Mouse (Mus musculus): ENCODE measurements around the gene Ssmem1. TPM values are rescaled to one million over a fixed set of nuclear protein-coding genes. Genes with fewer than 3 reads are reported as not detected.

The Ssmem1 gene
- polyA plus RNA-seq (2014; fragmentation: Nextera tagmentation; extraction: Ambion mirVana), result 0.19 TPM in 1 of 2 replicates, not detected in the other

- Histone ChIP-seq H3K27me3 (ENCODE audit: control insufficient read depth, insufficient read depth, low read length) (no peaks in the 10 kb centered on the region), H3K9ac (peak within 1 kb of the TSS; percentile 73), H3K4me2 (replicated peaks) (peak within 1 kb of the TSS; percentile 84), H3K36me3 (replicated peaks; ENCODE audit: control insufficient read depth, insufficient read depth) (peaks cover 11% of the 10 kb centered on the region; the same call in 1 of the 2 replicates), H3K9me3 (ENCODE audit: control insufficient read depth, low read length) (no peaks in the 10 kb centered on the region), H3K4me3 (replicated peaks; ENCODE audit: low read length) (peak within 1 kb of the TSS; percentile 62), H3K4me1 (replicated peaks; ENCODE audit: control insufficient read depth, insufficient read depth, low read length) (peaks cover 10% of the 10 kb centered on the region), H3K27ac (peak within 1 kb of the TSS; percentile 95)
- DNase-seq (ENCODE audit: low spot score) (peak; percentile 99), ATAC-seq (ENCODE audit: low FRiP score) (peak; percentile 99)
- under 1% methylated on average over 37 of the region's 37 CpGs for WGBS
Observed at GRCm38 (mm10) chr6:30509265-30510239, at the start of gene Ssmem1, which contains the start of gene Tmem209. Ssmem1 (plus strand) TSS chr6:30509849. Tmem209 (minus strand) TSS chr6:30509783.

- H3K27me3 ChIP-seq (ENCODE audit: control insufficient read depth, insufficient read depth, low read length), result no peaks in the 10 kb centered on the region
- H3K27ac ChIP-seq, result peak overlapping the region; percentile 97
- peak overlapping the region; percentile 68 for H3K9ac ChIP-seq
- H3K4me3 ChIP-seq (replicated peaks; ENCODE audit: low read length), result no peak overlapping the region
- peak; percentile 93 for ATAC-seq (ENCODE audit: low FRiP score)
- H3K9me3 ChIP-seq (ENCODE audit: control insufficient read depth, low read length), result no peaks in the 10 kb centered on the region
- DNase-seq (ENCODE audit: low spot score), result peak; percentile 91
- 13% methylated on average over 18 of the region's 19 CpGs for WGBS
- H3K4me2 ChIP-seq (replicated peaks), result peak overlapping the region; percentile 58
- no peaks in the 10 kb centered on the region for H3K36me3 ChIP-seq (replicated peaks; ENCODE audit: control insufficient read depth, insufficient read depth)
- H3K4me1 ChIP-seq (replicated peaks; ENCODE audit: control insufficient read depth, insufficient read depth, low read length), result peaks cover 40% of the 10 kb centered on the region
Observed at GRCm38 (mm10) chr6:30460750-30461446, 48.8 kb upstream of the Ssmem1 start.

- H3K4me2 ChIP-seq (replicated peaks), result no peak overlapping the region
- no peaks in the 10 kb centered on the region for H3K36me3 ChIP-seq (replicated peaks; ENCODE audit: control insufficient read depth, insufficient read depth)
- no peaks in the 10 kb centered on the region for H3K27me3 ChIP-seq (ENCODE audit: control insufficient read depth, insufficient read depth, low read length)
- H3K4me1 ChIP-seq (replicated peaks; ENCODE audit: control insufficient read depth, insufficient read depth, low read length), result peaks cover 40% of the 10 kb centered on the region
- peak overlapping the region; percentile 97 for H3K27ac ChIP-seq
- ATAC-seq (ENCODE audit: low FRiP score), result no peak
- no peak for DNase-seq (ENCODE audit: low spot score)
- no peak overlapping the region for H3K9ac ChIP-seq
- no peaks in the 10 kb centered on the region for H3K9me3 ChIP-seq (ENCODE audit: control insufficient read depth, low read length)
- 89% methylated on average over 13 of the region's 13 CpGs for WGBS
- no peak overlapping the region for H3K4me3 ChIP-seq (replicated peaks; ENCODE audit: low read length)
Observed at GRCm38 (mm10) chr6:30461755-30462344, 47.8 kb upstream of the Ssmem1 start.

DNA sequence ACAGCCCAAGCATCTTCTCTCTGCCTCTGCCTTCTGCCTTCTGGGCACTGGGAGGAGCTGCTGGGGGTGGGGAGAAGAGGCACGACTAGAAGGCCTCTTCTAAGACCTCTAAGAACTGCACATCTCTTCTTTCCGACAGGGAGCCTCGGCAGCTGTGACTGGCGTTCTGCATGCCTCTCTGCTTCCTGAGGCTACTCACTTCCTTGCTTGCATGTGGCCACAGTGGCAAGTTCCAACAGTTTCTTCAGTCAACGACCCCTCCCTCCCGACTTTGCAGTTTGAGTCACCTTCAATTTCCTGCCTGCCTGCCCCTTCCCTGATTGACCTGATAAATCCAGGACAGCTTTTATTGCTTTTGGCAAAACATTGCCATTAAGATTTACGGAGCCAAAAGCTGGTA lies 46.8 kb upstream of the Ssmem1 start:
- WGBS, result 37% methylated on average over 7 of the region's 7 CpGs
- H3K27me3 ChIP-seq (ENCODE audit: control insufficient read depth, insufficient read depth, low read length), result no peaks in the 10 kb centered on the region
- no peak overlapping the region for H3K4me2 ChIP-seq (replicated peaks)
- H3K4me3 ChIP-seq (replicated peaks; ENCODE audit: low read length), result no peak overlapping the region
- DNase-seq (ENCODE audit: low spot score), result no peak
- H3K4me1 ChIP-seq (replicated peaks; ENCODE audit: control insufficient read depth, insufficient read depth, low read length), result peaks cover 40% of the 10 kb centered on the region
- H3K36me3 ChIP-seq (replicated peaks; ENCODE audit: control insufficient read depth, insufficient read depth), result no peaks in the 10 kb centered on the region
- H3K9me3 ChIP-seq (ENCODE audit: control insufficient read depth, low read length), result no peaks in the 10 kb centered on the region
- no peak for ATAC-seq (ENCODE audit: low FRiP score)
- H3K27ac ChIP-seq, result peak overlapping the region; percentile 62
- H3K9ac ChIP-seq, result 0 out of 2 replicates have a peak overlapping the region, but pooled peaks have one; percentile 16

GRCm38 (mm10) chr6:30465586-30465985 lies 44.1 kb upstream of the Ssmem1 start:
- Histone ChIP-seq H3K4me3 (replicated peaks; ENCODE audit: low read length) (no peak overlapping the region), H3K4me2 (replicated peaks) (no peak overlapping the region), H3K9me3 (ENCODE audit: control insufficient read depth, low read length) (no peaks in the 10 kb centered on the region), H3K27me3 (ENCODE audit: control insufficient read depth, insufficient read depth, low read length) (no peaks in the 10 kb centered on the region), H3K9ac (no peak overlapping the region), H3K36me3 (replicated peaks; ENCODE audit: control insufficient read depth, insufficient read depth) (no peaks in the 10 kb centered on the region), H3K4me1 (replicated peaks; ENCODE audit: control insufficient read depth, insufficient read depth, low read length) (peaks cover 28% of the 10 kb centered on the region), H3K27ac (no peak overlapping the region)
- ATAC-seq (ENCODE audit: low FRiP score), result no peak
- 91% methylated on average over 11 of the region's 11 CpGs for WGBS
- DNase-seq (ENCODE audit: low spot score), result no peak

- H3K27me3 ChIP-seq (ENCODE audit: control insufficient read depth, insufficient read depth, low read length), result no peaks in the 10 kb centered on the region
- no peak overlapping the region for H3K4me2 ChIP-seq (replicated peaks)
- no peak for ATAC-seq (ENCODE audit: low FRiP score)
- no peak overlapping the region for H3K9ac ChIP-seq
- H3K36me3 ChIP-seq (replicated peaks; ENCODE audit: control insufficient read depth, insufficient read depth), result no peaks in the 10 kb centered on the region
- H3K27ac ChIP-seq, result no peak overlapping the region
- no peaks in the 10 kb centered on the region for H3K9me3 ChIP-seq (ENCODE audit: control insufficient read depth, low read length)
- no peak for DNase-seq (ENCODE audit: low spot score)
- WGBS, result 91% methylated on average over 1 of the region's 1 CpGs
- no peak overlapping the region for H3K4me3 ChIP-seq (replicated peaks; ENCODE audit: low read length)
- H3K4me1 ChIP-seq (replicated peaks; ENCODE audit: control insufficient read depth, insufficient read depth, low read length), result 0 out of 2 replicates have a peak, but pooled peaks cover 6% of the 10 kb centered on the region
Observed at GRCm38 (mm10) chr6:30468058-30468457, 41.6 kb upstream of the Ssmem1 start.

GRCm38 (mm10) chr6:30468684-30469083 lies 41.0 kb upstream of the Ssmem1 start:
- no peak overlapping the region for H3K4me3 ChIP-seq (replicated peaks; ENCODE audit: low read length)
- 0 out of 2 replicates have a peak, but pooled peaks cover 6% of the 10 kb centered on the region for H3K4me1 ChIP-seq (replicated peaks; ENCODE audit: control insufficient read depth, insufficient read depth, low read length)
- no peaks in the 10 kb centered on the region for H3K36me3 ChIP-seq (replicated peaks; ENCODE audit: control insufficient read depth, insufficient read depth)
- H3K27me3 ChIP-seq (ENCODE audit: control insufficient read depth, insufficient read depth, low read length), result no peaks in the 10 kb centered on the region
- no peak overlapping the region for H3K4me2 ChIP-seq (replicated peaks)
- 51% methylated on average over 12 of the region's 12 CpGs for WGBS
- H3K9me3 ChIP-seq (ENCODE audit: control insufficient read depth, low read length), result no peaks in the 10 kb centered on the region
- DNase-seq (ENCODE audit: low spot score) (peak; percentile 47), ATAC-seq (ENCODE audit: low FRiP score) (no peak)
- H3K27ac ChIP-seq, result no peak overlapping the region
- H3K9ac ChIP-seq, result no peak overlapping the region

DNA sequence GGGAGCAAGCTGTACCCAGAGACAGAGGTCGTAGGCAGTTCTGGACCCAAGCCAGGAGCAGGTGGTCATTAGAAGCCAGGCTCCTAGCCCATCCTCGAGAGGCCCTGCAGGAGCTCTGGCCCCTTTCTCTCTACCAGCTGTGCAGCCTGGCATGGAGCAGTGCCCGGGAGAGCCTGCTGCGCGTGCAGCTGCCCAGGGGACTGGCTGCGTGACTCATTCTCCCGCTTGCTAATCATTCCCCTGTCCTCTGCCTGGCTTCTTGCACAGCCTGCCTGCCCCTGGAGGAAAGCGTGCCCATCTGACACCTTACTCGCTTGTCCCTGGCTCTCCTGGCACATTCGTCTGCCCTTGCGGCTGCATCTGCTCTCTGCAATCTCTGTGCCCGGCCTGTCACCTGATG lies 40.3 kb upstream of the Ssmem1 start:
- ATAC-seq (ENCODE audit: low FRiP score), result peak; percentile 69; the same call in 1 of the 2 replicates
- no peak overlapping the region for H3K4me2 ChIP-seq (replicated peaks)
- H3K36me3 ChIP-seq (replicated peaks; ENCODE audit: control insufficient read depth, insufficient read depth), result no peaks in the 10 kb centered on the region
- H3K9me3 ChIP-seq (ENCODE audit: control insufficient read depth, low read length), result no peaks in the 10 kb centered on the region
- H3K4me3 ChIP-seq (replicated peaks; ENCODE audit: low read length), result no peak overlapping the region
- H3K27me3 ChIP-seq (ENCODE audit: control insufficient read depth, insufficient read depth, low read length), result no peaks in the 10 kb centered on the region
- H3K27ac ChIP-seq, result peak overlapping the region; percentile 48
- H3K4me1 ChIP-seq (replicated peaks; ENCODE audit: control insufficient read depth, insufficient read depth, low read length), result 0 out of 2 replicates have a peak, but pooled peaks cover 6% of the 10 kb centered on the region
- 54% methylated on average over 11 of the region's 12 CpGs for WGBS
- no peak overlapping the region for H3K9ac ChIP-seq
- no peak for DNase-seq (ENCODE audit: low spot score)

All from hindbrain, embryonic 14.5 days (tissue).